Comparison of ENCODE assay signal across 12 mouse cellular contexts in genomic region chr4:133070388-133070787, GRCm38 (mm10). TPM values are rescaled to one million over a fixed set of nuclear protein-coding genes. Genes with fewer than 3 reads are reported as not detected.
A peak's percentile ranks its signal among the peaks of the same experiment; 100 is the strongest.
DNase-seq lines count a peak whose midpoint lies in the region; ATAC-seq and TF ChIP-seq lines count a peak whose summit lies in the region.
"Had no signal": no experiment of that assay in that cellular context is flagged by ENCODE, and none has a peak within 500 bp of the region (broad histone marks: within the 10 kb centered on the region; RNA-seq: fewer than 3 reads in every experiment).

No protein-coding gene starts in this region.

- H3K4me1 ChIP-seq in hindbrain, embryonic 13.5 days (replicated peaks), result peaks cover 68% of the 10 kb centered on the region
- H3K4me1 ChIP-seq in hindbrain, embryonic 11.5 days (replicated peaks; ENCODE audit: control insufficient read depth, insufficient read depth, low read length), result peaks cover 9% of the 10 kb centered on the region
- peaks cover 63% of the 10 kb centered on the region for H3K4me1 ChIP-seq in embryonic facial prominence, embryonic 15.5 days

- DNase-seq in adrenal gland, postnatal 36 days, result peak; percentile 47 to 52
- no peak for DNase-seq in adrenal gland, postnatal 4 days (ENCODE audit: low spot score in 2 of 2)
- no peak for DNase-seq in hindbrain, embryonic 11.5 days (ENCODE audit: low spot score)
- DNase-seq: cerebellum, postnatal 36 days; liver had no signal

- 0 out of 2 replicates have a peak overlapping the region, but pooled peaks have one; percentile 46 for H3K9ac ChIP-seq in hindbrain, embryonic 13.5 days
- H3K9ac ChIP-seq in hindbrain, embryonic 11.5 days (ENCODE audit: low read depth, low read length), result no peak overlapping the region
- H3K9ac ChIP-seq in embryonic facial prominence, embryonic 15.5 days, result no peak overlapping the region
- H3K9ac ChIP-seq: hindbrain, embryonic 14.5 days had no signal

- H3K36me3 ChIP-seq in hindbrain, embryonic 13.5 days, result peaks cover 55% of the 10 kb centered on the region
- H3K36me3 ChIP-seq in hindbrain, embryonic 11.5 days (ENCODE audit: control insufficient read depth, insufficient read depth, low read length), result 0 out of 2 replicates have a peak, but pooled peaks cover 2% of the 10 kb centered on the region
- H3K36me3 ChIP-seq in C2C12 (ENCODE audit: control insufficient read depth, insufficient read depth), result peaks cover 37% of the 10 kb centered on the region
- H3K36me3 ChIP-seq in embryonic facial prominence, embryonic 15.5 days, result peaks cover 60% of the 10 kb centered on the region

- H3ac ChIP-seq in C2C12 (ENCODE audit: control insufficient read depth, insufficient read length, low read depth), result peak overlapping the region; percentile 35

- WGBS in hindbrain, embryonic 13.5 days, result 90% methylated on average over 3 of the region's 3 CpGs
- 60% methylated on average over 3 of the region's 3 CpGs for WGBS in hindbrain, embryonic 11.5 days
- 71% methylated on average over 3 of the region's 3 CpGs for WGBS in embryonic facial prominence, embryonic 15.5 days

- H3K27ac ChIP-seq in hindbrain, embryonic 13.5 days, result no peak overlapping the region; the same call in 1 of the 2 replicates
- no peak overlapping the region for H3K27ac ChIP-seq in hindbrain, embryonic 11.5 days (ENCODE audit: low read depth, low read length)
- peak overlapping the region; percentile 19; the same call in 1 of the 2 replicates for H3K27ac ChIP-seq in embryonic facial prominence, embryonic 15.5 days (replicated peaks)
- H3K27ac ChIP-seq: hindbrain, embryonic 14.5 days had no signal

- no peak for ATAC-seq in hindbrain, embryonic 13.5 days (ENCODE audit: low FRiP score)
- ATAC-seq in hindbrain, embryonic 11.5 days (ENCODE audit: low FRiP score), result no peak
- no peak for ATAC-seq in embryonic facial prominence, embryonic 15.5 days (ENCODE audit: insufficient number of reproducible peaks, low FRiP score, low TSS enrichment, low read depth)
- no peak for ATAC-seq in granulocyte monocyte progenitor cell, adult 5-6 weeks (replicated peaks; ENCODE audit: poor library complexity, severe bottlenecking)
- ATAC-seq in megakaryocyte progenitor cell, adult 5-6 weeks (replicated peaks; ENCODE audit: poor library complexity), result no peak

- no peak overlapping the region for H3K4me3 ChIP-seq in hindbrain, embryonic 13.5 days
- H3K4me3 ChIP-seq in hindbrain, embryonic 11.5 days (ENCODE audit: low read depth, low read length), result no peak overlapping the region
- no peak overlapping the region for H3K4me3 ChIP-seq in C2C12 (ENCODE audit: insufficient read depth, poor library complexity, severe bottlenecking)
- no peak overlapping the region for H3K4me3 ChIP-seq in embryonic facial prominence, embryonic 15.5 days (replicated peaks)

- no peak for TF ChIP-seq CTCF in C2C12 (IDR thresholded peaks at IDR 0.05; ENCODE audit: control insufficient read depth, insufficient read depth, insufficient read length)

- no peaks in the 10 kb centered on the region for H3K9me3 ChIP-seq in hindbrain, embryonic 13.5 days
- H3K9me3 ChIP-seq in hindbrain, embryonic 11.5 days (ENCODE audit: control insufficient read depth, low read length), result no peaks in the 10 kb centered on the region
- H3K9me3 ChIP-seq in embryonic facial prominence, embryonic 15.5 days (replicated peaks), result no peaks in the 10 kb centered on the region
- H3K9me3 ChIP-seq: G1E had no signal

- H3K79me2 ChIP-seq in C2C12 (ENCODE audit: control insufficient read depth, insufficient read depth), result peaks cover 9% of the 10 kb centered on the region

- peaks cover 1% of the 10 kb centered on the region for H3K79me3 ChIP-seq in C2C12 (ENCODE audit: low read depth)

- no peaks in the 10 kb centered on the region for H3K27me3 ChIP-seq in hindbrain, embryonic 13.5 days
- H3K27me3 ChIP-seq in hindbrain, embryonic 11.5 days (ENCODE audit: control insufficient read depth, insufficient read depth, low read length), result no peaks in the 10 kb centered on the region
- H3K27me3 ChIP-seq in C2C12 (ENCODE audit: control insufficient read depth, insufficient read depth, insufficient read length), result no peaks in the 10 kb centered on the region
- no peaks in the 10 kb centered on the region for H3K27me3 ChIP-seq in embryonic facial prominence, embryonic 15.5 days

- no peak overlapping the region for H3K4me2 ChIP-seq in hindbrain, embryonic 13.5 days
- H3K4me2 ChIP-seq in hindbrain, embryonic 11.5 days (replicated peaks; ENCODE audit: low read depth, low read length), result no peak overlapping the region
- no peak overlapping the region for H3K4me2 ChIP-seq in embryonic facial prominence, embryonic 15.5 days (replicated peaks)
- H3K4me2 ChIP-seq: hindbrain, embryonic 14.5 days had no signal

TF ChIP-seq in C2C12, 6 proteins besides CTCF, POLR2A, EP300 and RAD21:
- TF ChIP-seq MYOG (IDR thresholded peaks at IDR 0.05; ENCODE audit: control insufficient read depth, extremely low read depth, insufficient read length) (no peak), MYOD1 (IDR thresholded peaks at IDR 0.05; ENCODE audit: control insufficient read depth, insufficient read length, low read depth) (no peak), CEBPB (IDR thresholded peaks at IDR 0.05; ENCODE audit: low read depth) (no peak), FOSL1 (IDR thresholded peaks at IDR 0.05; ENCODE audit: insufficient read depth, low read length, poor library complexity, severe bottlenecking) (no peak), MAX (IDR thresholded peaks at IDR 0.05) (no peak), USF1 (IDR thresholded peaks at IDR 0.05; ENCODE audit: low read depth) (no peak)

RNA-seq across cellular contexts. Expression of gene Ahdc1, which starts 59.3 kb away (rescaled TPM):
- 10 to 100 TPM; 63.7 to 74.1 TPM for total RNA-seq in adrenal gland, postnatal 36 days (2021)
- 10 to 100 TPM; 92.5 to 98.7 TPM for total RNA-seq in adrenal gland, postnatal 4 days (2021)
- polyA plus RNA-seq in hindbrain, embryonic 13.5 days (2015; fragmentation: Nextera tagmentation; extraction: Ambion mirVana), result 11.0 and 12.5 TPM in 2 replicates
- polyA plus RNA-seq in hindbrain, embryonic 11.5 days (2014; fragmentation: Nextera tagmentation; extraction: Ambion mirVana), result 6.8 and 9.0 TPM in 2 replicates
- 27.9 TPM for polyA plus RNA-seq in C2C12 (2012; fragmentation: generic; extraction: Trizol)
- 13.2 and 13.9 TPM in 2 replicates for polyA plus RNA-seq in embryonic facial prominence, embryonic 15.5 days (2015; fragmentation: Nextera tagmentation; extraction: Ambion mirVana)
- total RNA-seq in granulocyte monocyte progenitor cell, adult 5-6 weeks (2014; fragmentation: Nextera tagmentation), result 1.3 and 4.7 TPM in 2 replicates
- total RNA-seq in granulocyte monocyte progenitor cell, adult 5-6 weeks (2017), result 0.26 and 0.93 TPM in 2 replicates
- total RNA-seq in megakaryocyte progenitor cell, adult 5-6 weeks (2015), result 4.1 and 5.3 TPM in 2 replicates
- 0.81 and 3.8 TPM in 2 replicates for total RNA-seq in megakaryocyte progenitor cell, adult 5-6 weeks (2017)

RNA-seq across cellular contexts. Expression of gene Wasf2, which starts 59.9 kb away (rescaled TPM):
- 100 to 1,000 TPM; 122 to 132 TPM for total RNA-seq in adrenal gland, postnatal 36 days (2021)
- 100 to 1,000 TPM; 155 to 157 TPM for total RNA-seq in adrenal gland, postnatal 4 days (2021)
- 33.3 and 35.4 TPM in 2 replicates for polyA plus RNA-seq in hindbrain, embryonic 13.5 days (2015; fragmentation: Nextera tagmentation; extraction: Ambion mirVana)
- 34.6 and 58.4 TPM in 2 replicates for polyA plus RNA-seq in hindbrain, embryonic 11.5 days (2014; fragmentation: Nextera tagmentation; extraction: Ambion mirVana)
- 52.1 TPM for polyA plus RNA-seq in C2C12 (2012; fragmentation: generic; extraction: Trizol)
- polyA plus RNA-seq in embryonic facial prominence, embryonic 15.5 days (2015; fragmentation: Nextera tagmentation; extraction: Ambion mirVana), result 116 and 118 TPM in 2 replicates
- total RNA-seq in granulocyte monocyte progenitor cell, adult 5-6 weeks (2014; fragmentation: Nextera tagmentation), result 109 and 147 TPM in 2 replicates
- 34.1 and 37.3 TPM in 2 replicates for total RNA-seq in granulocyte monocyte progenitor cell, adult 5-6 weeks (2017)
- total RNA-seq in megakaryocyte progenitor cell, adult 5-6 weeks (2015), result 124 and 135 TPM in 2 replicates
- 24.7 and 35.1 TPM in 2 replicates for total RNA-seq in megakaryocyte progenitor cell, adult 5-6 weeks (2017)

Comparison
In these comparisons a context has a peak if more than half of its experiments do, and no peak if none do; other contexts are left out.
1. DNase-seq: peak in adrenal gland, postnatal 36 days (2 of 2); none in adrenal gland, postnatal 4 days (0 of 2) and hindbrain, embryonic 11.5 days (single experiment).
2. RNA of gene Ahdc1, which starts 59.3 kb away (total RNA-seq): 92.5 to 98.7 TPM in adrenal gland, postnatal 4 days and 63.7 to 74.1 TPM in adrenal gland, postnatal 36 days; 0.81 to 5.3 TPM in megakaryocyte progenitor cell, adult 5-6 weeks and 0.26 to 4.7 TPM in granulocyte monocyte progenitor cell, adult 5-6 weeks; every median in the first group is over 10 times any median in the second.